Mouse (Mus musculus) large intestine, adult 2 months (tissue): ENCODE results near the gene Atp1b3. TPM values are rescaled to one million over a fixed set of nuclear protein-coding genes. Genes with fewer than 3 reads are reported as not detected.

Experiments
- DNase-seq: peaks from one replicate; pipeline ENCODE4 v3.0.0-alpha.2; 2012; ENCODE audit warnings: low read depth, low spot score
- WGBS: fragments of 180-500 bp; shearing (Covaris S2); methylation state at CpG from one replicate; pipeline ENCODE4 v1.1.7; 2018; 5-methylcytosine and 5-hydroxymethylcytosine counted together
- polyA plus RNA-seq: library from polyadenylated mRNA; depleted of rRNA; stranded (reverse); fragments of >200 nt; gene quantifications from 2 replicates; pipeline ENCODE4 v1.2.3, GENCODE M21; 2012; rRNA removed

The Atp1b3 gene
- polyA plus RNA-seq, 1 experiment: 35.4 TPM

DNA sequence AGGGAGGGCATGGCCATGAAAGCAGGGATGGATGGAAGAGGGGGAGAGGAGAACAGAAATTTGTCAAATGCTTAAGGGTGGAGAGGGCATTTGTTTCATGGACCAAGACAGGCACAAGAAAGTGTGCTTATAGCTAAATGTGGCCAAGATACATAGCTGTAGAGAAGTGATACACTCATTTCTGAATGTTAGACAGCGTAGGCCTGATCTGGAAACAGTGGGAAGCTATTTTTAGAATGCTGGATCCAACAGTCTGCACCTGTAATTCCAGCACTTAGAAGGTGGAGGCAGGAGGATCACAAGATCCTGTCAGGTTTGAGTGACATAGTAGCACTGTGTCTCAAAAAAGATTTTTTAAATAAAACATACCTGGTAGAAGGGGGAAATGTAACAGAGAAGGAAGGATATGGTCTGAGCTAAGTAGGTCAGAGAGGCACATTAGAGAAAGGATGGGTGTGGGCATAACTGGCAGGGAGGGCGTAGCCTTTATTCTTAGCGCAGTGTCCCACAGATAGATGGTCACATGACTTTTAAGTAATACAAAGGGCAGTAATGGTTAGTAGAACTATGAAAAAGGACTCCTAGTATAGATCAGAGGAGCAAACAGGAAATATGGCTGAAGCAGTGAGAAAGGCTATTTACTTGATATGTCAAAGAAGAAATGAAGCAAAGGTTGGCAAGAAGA is 64.8 kb downstream of the Atp1b3 start:
- no peak for DNase-seq
- 69% methylated on average over 3 of the region's 3 CpGs for WGBS

DNA sequence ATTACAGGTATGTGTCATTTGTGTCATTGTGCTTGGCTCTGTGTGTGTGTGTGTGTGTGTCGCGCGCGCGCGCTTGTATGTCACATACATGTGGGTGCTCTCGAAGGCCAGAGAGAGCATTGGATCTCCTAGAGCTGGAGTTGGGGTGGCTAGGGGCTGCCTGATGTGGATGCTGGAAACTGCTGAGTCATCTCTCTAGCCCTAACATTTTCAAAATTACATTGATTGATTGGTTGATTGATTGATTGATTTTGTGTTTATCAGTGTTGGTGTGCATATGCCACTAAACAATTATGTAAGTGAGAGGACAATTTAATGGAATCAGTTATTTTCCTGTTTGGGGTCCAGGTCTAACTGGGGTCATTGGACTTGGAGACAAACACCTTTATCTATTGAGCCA is 72.1 kb downstream of the Atp1b3 start:
- DNase-seq: no peak
- 98% methylated on average over 7 of the region's 7 CpGs for WGBS

- 14% methylated on average over 1 of the region's 1 CpGs for WGBS
Measured at GRCm38 (mm10) chr9:96284916-96285315, 79.3 kb downstream of the Atp1b3 start.

More at GRCm38 (mm10) chr9:96284916-96285315, 79.3 kb downstream of the Atp1b3 start:
- DNase-seq: no peak

Other genes with a start within 250 kb of the Atp1b3 start
- 2.0 and 4.1 TPM in 2 replicates for gene Gk5, start 245.1 kb downstream of the Atp1b3 start, polyA plus RNA-seq
- 7.4 and 14.7 TPM in 2 replicates for gene Tfdp2, start 168.2 kb downstream of the Atp1b3 start, polyA plus RNA-seq
- 113 and 149 TPM in 2 replicates for gene Rnf7, start 114.2 kb upstream of the Atp1b3 start, polyA plus RNA-seq
- 0.14 and 0.22 TPM in 2 replicates for gene Gm28729, start 160.8 kb upstream of the Atp1b3 start, polyA plus RNA-seq